Mouse (Mus musculus) CH12.LX (cell line): Measurements from ENCODE around the gene Eps15.

Experiments used
- CTCF ChIP-seq, 2 experiments: IDR thresholded peaks in 1 of 2; conservative IDR thresholded peaks in 1 of 2; 2 replicates each; pipeline ENCODE4 v1.5.1; 2011 to 2012; ENCODE audit warnings: low read depth in 2 of 2, low read length in 2 of 2, improper control_type of control experiment in 1 of 2, inconsistent platforms in 1 of 2, mild to moderate bottlenecking in 1 of 2, moderate library complexity in 1 of 2
- E2F4 ChIP-seq: IDR thresholded peaks from 2 replicates; pipeline ENCODE4 v1.6.1; 2011; ENCODE audit warnings: low read depth, low read length, improper control_type of control experiment; ENCODE audit not compliant: insufficient replicate concordance
- ELF1 ChIP-seq: IDR thresholded peaks from 2 replicates; pipeline ENCODE4 v1.6.1; 2014; ENCODE audit warnings: low read depth, mild to moderate bottlenecking, inconsistent platforms, low read length, improper control_type of control experiment
- ETS1 ChIP-seq: conservative IDR thresholded peaks from 2 replicates; pipeline ENCODE4 v1.6.1; 2012; ENCODE audit warnings: low read depth, mild to moderate bottlenecking, inconsistent platforms, low read length, improper control_type of control experiment, moderate library complexity
- JUN ChIP-seq: IDR thresholded peaks from 2 replicates; pipeline ENCODE4 v1.6.1; 2011; ENCODE audit warnings: low read depth, mild to moderate bottlenecking, low read length, improper control_type of control experiment, moderate library complexity; ENCODE audit not compliant: insufficient read depth
- POLR2A ChIP-seq: IDR thresholded peaks from 2 replicates; pipeline ENCODE4 v1.6.1; 2011; ENCODE audit warnings: low read depth, mild to moderate bottlenecking, improper control_type of control experiment, low read length
- SIN3A ChIP-seq: IDR thresholded peaks from 2 replicates; pipeline ENCODE4 v1.6.1; 2012; ENCODE audit warnings: low read length, improper control_type of control experiment, inconsistent platforms
- TBP ChIP-seq: conservative IDR thresholded peaks from 2 replicates; pipeline ENCODE4 v1.6.1; 2011; ENCODE audit warnings: low read depth, low read length, improper control_type of control experiment

- no peak for TF ChIP-seq JUN
- no peak for TF ChIP-seq POLR2A
- no peak for TF ChIP-seq CTCF (conservative IDR thresholded peaks at IDR 0.05 in 1 of 2, IDR thresholded peaks at IDR 0.05 in 1 of 2; ENCODE audit: low read depth in 2 of 2, low read length in 2 of 2)
- no peak for TF ChIP-seq SIN3A
- no peak for TF ChIP-seq ETS1
- TF ChIP-seq ELF1: no peak
- no peak for TF ChIP-seq E2F4
- TF ChIP-seq TBP: no peak
These were observed 16.4 kb downstream of the Eps15 start for GRCm38 (mm10) chr4:109296510-109296909.
